Mouse (Mus musculus) neutrophil, adult 83 days (primary cell): ENCODE data around the gene Ttc39d. TPM values are rescaled to one million over a fixed set of nuclear protein-coding genes. Genes with fewer than 3 reads are reported as not detected.

ENCODE experiments used
- total RNA-seq, 2 experiments: library from RNA; stranded (reverse); gene quantifications; one replicate each; pipeline ENCODE4 v1.2.4; 2023

Ttc39d gene
- total RNA-seq, result not detected

GRCm38 (mm10) chr17:80206671-80207581 is at the start of gene Ttc39d, which contains the start of gene Srsf7:
Ttc39d (plus strand) TSS chr17:80207460.
Srsf7 (minus strand) TSS chr17:80207307.

DNA sequence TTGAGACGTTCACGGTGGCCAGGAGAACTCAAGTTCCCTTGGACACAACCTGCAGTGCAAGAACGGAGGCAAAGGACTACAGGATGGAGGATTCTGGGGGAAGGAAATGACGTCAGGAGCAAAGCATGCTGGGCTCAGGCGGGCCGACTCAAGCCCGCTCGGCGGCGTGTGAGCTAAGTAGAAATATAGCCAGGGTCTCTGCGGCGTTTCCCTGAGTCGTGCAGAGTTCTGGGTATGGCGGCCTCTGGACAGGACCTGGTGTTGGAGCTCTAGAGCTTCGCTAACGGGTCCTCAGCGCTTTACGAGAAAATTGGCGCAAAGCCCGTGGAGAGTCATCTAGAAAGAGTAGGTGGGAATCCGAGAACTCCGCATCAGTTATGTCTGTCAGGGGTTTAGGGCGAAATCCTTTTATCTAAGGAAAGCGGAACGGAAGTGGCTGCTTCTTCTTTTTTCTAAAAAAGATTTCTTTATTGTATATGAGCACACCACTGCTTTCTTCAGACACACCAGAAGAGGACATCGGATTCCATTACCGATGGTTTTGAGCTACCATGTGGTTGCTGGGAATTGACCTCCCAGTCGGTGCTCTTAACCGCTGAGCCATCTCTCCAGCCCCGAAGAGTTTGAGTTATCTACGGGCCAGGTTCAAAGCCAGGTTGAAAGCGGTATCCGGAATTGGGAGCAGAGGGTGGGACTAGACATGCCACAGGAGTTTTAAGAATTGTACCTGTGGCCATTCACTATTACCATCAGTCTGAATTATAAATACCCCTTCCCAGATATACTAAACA is 17.3 kb downstream of the Ttc39d start, which contains the start of gene Gemin6:
Gemin6 (plus strand) TSS at position 116 of the 791 bp plus-strand sequence.

Other genes with a start within 250 kb of the Ttc39d start
- gene Hnrnpll, start 145.1 kb upstream of the Ttc39d start, total RNA-seq, result 10 to 100 TPM; 73.9 to 81.6 TPM
- 10 to 100 TPM in 1 of 2 experiments, 1 to 10 TPM in 1; 9.7 to 10.2 TPM for gene Galm, start 80.0 kb upstream of the Ttc39d start, total RNA-seq
- 100 to 1,000 TPM; 165 to 188 TPM for gene Srsf7, start 153 bp upstream of the Ttc39d start, total RNA-seq
- 1 to 10 TPM; 3.3 to 4.2 TPM for gene Gemin6, start 17.0 kb downstream of the Ttc39d start, total RNA-seq
- 1 to 10 TPM in 1 of 2 experiments, under 1 TPM in 1; 0.77 to 1.9 TPM for gene Morn2, start 82.7 kb downstream of the Ttc39d start, total RNA-seq
- gene Dhx57, start 83.0 kb downstream of the Ttc39d start, total RNA-seq, result 10 to 100 TPM; 10.4 to 11.3 TPM
- gene Arhgef33, start 99.9 kb downstream of the Ttc39d start, total RNA-seq, result not detected
- gene Gm10190, start 166.1 kb downstream of the Ttc39d start, total RNA-seq, result not detected